Mouse (Mus musculus) forebrain, embryonic 11.5 days (tissue): ENCODE results near the gene Vmn1r183. TPM values are rescaled to one million over a fixed set of nuclear protein-coding genes. Genes with fewer than 3 reads are reported as not detected.
"Not testable (repeated sequence)": the region's sequence is repeated elsewhere in the genome, so short reads cannot be mapped to it uniquely, and the experiment has no call there.

ENCODE experiments used
- ATAC-seq: fragments of 200-750 bp; cut with Nextera tagmentation; replicated peaks from 2 replicates; pipeline ENCODE4 v1.8.0; 2017; ENCODE audit warnings: moderate TSS enrichment; ENCODE audit not compliant: low FRiP score
- DNase-seq: peaks from one replicate; pipeline ENCODE4 v3.0.0-alpha.2; 2017; ENCODE audit warnings: low spot score
- H3K27ac ChIP-seq: fragments of 300-500 bp; sonication (generic); 2 replicates; pipeline ENCODE4 v1.5.1; 2014; ENCODE audit warnings: low read depth, low read length
- H3K27me3 ChIP-seq: fragments of 300-500 bp; sonication (generic); 2 replicates; pipeline ENCODE4 v1.6.1; 2014; ENCODE audit warnings: mild to moderate bottlenecking, low read length, mixed read lengths; ENCODE audit not compliant: control insufficient read depth, insufficient read depth
- H3K36me3 ChIP-seq: fragments of 300-500 bp; sonication (generic); 2 replicates; pipeline ENCODE4 v1.6.1; 2014; ENCODE audit warnings: mild to moderate bottlenecking, low read length, moderate library complexity, mixed read lengths; ENCODE audit not compliant: control insufficient read depth, insufficient read depth
- H3K4me1 ChIP-seq: fragments of 300-500 bp; sonication (generic); replicated peaks from 2 replicates; pipeline ENCODE4 v1.6.1; 2014; ENCODE audit warnings: low read length, mixed read lengths; ENCODE audit not compliant: control insufficient read depth, insufficient read depth
- H3K4me2 ChIP-seq: fragments of 300-500 bp; sonication (generic); 2 replicates; pipeline ENCODE4 v1.6.1; 2014; ENCODE audit warnings: low read depth, mild to moderate bottlenecking, low read length, moderate library complexity, mixed read lengths; ENCODE audit not compliant: severe bottlenecking
- H3K4me3 ChIP-seq: fragments of 300-500 bp; sonication (generic); 2 replicates; pipeline ENCODE4 v1.5.1; 2014; ENCODE audit warnings: low read depth, low read length
- H3K9ac ChIP-seq: fragments of 300-500 bp; sonication (generic); 2 replicates; pipeline ENCODE4 v1.6.1; 2014; ENCODE audit warnings: low read length
- H3K9me3 ChIP-seq: fragments of 300-500 bp; sonication (generic); 2 replicates; pipeline ENCODE4 v1.6.1; 2016; ENCODE audit warnings: low read length, mixed read lengths; ENCODE audit not compliant: control insufficient read depth
- WGBS: fragments of 180-500 bp; shearing (Covaris S2); extraction: QIAGEN DNeasy Blood & Tissue Kit; methylation state at CpG from one replicate; pipeline ENCODE4 v1.1.7; 2014; 5-methylcytosine and 5-hydroxymethylcytosine counted together
- polyA plus RNA-seq: library from polyadenylated mRNA; unstranded; fragments of >200 nt; fragmentation: Nextera tagmentation; extraction: Ambion mirVana; gene quantifications from 2 replicates; pipeline ENCODE4 v1.2.1, GENCODE M21; 2014

The Vmn1r183 gene
- not detected in 2 replicates for polyA plus RNA-seq

DNA sequence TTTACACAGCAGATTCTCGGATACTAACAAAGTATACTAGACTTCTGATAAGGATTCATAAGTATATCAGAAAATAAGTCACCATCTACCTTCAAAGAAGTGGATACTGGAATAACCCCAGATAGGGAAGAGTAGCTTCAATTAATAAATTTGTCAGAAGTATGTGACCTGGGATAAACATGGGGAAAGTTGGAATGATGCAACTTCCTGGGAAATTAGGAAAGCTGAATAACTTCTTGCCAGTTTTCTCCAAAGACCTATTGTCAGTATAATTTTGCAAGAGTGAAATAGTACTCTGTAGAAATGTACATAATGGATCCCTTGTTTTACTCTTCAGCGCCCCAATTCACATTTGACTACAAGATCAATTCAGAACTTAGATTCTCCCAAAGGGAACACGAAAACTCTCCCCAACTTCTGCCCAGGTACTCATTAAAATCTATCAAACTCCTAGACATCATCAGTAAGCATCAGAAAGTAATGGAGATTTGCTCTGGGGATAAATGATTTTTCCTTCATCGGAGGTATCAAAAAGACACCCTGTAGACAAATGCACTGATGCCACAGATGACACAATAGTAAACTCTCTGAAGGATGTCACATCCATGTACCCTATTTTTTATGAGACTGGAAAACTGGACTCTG is at the start of gene Vmn1r183:
Gene Vmn1r183 (plus strand): TSS at position 595 of the 645 bp plus-strand sequence.
- H3K9me3 ChIP-seq, result no peaks in the 10 kb centered on the region; the same call in 1 of the 2 replicates

DNA sequence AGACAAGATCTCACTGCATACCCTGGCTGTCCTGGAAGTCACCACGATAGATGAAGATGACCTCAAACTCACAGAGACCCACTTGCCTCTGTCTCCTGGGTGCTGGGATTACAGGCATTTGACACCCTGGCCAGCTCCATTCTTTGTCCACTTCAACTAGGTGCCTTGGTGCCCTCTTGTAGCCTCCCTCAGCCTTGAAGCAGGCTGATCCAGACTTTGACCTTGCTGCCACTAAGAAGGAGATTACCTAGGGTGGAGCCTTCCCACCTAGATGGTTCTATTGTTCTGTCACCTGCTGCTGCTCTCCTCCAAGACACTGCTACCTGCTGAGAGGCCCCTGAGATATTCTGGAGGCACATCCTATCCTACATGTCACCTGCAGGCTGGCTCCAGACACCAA is 21.4 kb downstream of the Vmn1r183 start:
- H3K36me3 ChIP-seq, H3K4me1 ChIP-seq, DNase-seq, H3K27ac ChIP-seq, H3K9me3 ChIP-seq, H3K27me3 ChIP-seq, H3K9ac ChIP-seq, ATAC-seq, H3K4me3 ChIP-seq, H3K4me2 ChIP-seq: not testable (repeated sequence)
- 45% methylated on average over 1 of the region's 1 CpGs for WGBS

More for the DNA sequence above, at the start of gene Vmn1r183:
- H3K4me1 ChIP-seq, result no peaks in the 10 kb centered on the region
- H3K4me3 ChIP-seq, result no peak within 1 kb of the TSS
- WGBS, result 79% methylated on average over 4 of the region's 4 CpGs
- H3K27ac ChIP-seq, result no peak within 1 kb of the TSS
- no peaks in the 10 kb centered on the region for H3K27me3 ChIP-seq
- H3K4me2 ChIP-seq, result no peak within 1 kb of the TSS
- no peak within 1 kb of the TSS for H3K9ac ChIP-seq
- ATAC-seq (no peak), DNase-seq (no peak)
- H3K36me3 ChIP-seq, result no peaks in the 10 kb centered on the region

DNA sequence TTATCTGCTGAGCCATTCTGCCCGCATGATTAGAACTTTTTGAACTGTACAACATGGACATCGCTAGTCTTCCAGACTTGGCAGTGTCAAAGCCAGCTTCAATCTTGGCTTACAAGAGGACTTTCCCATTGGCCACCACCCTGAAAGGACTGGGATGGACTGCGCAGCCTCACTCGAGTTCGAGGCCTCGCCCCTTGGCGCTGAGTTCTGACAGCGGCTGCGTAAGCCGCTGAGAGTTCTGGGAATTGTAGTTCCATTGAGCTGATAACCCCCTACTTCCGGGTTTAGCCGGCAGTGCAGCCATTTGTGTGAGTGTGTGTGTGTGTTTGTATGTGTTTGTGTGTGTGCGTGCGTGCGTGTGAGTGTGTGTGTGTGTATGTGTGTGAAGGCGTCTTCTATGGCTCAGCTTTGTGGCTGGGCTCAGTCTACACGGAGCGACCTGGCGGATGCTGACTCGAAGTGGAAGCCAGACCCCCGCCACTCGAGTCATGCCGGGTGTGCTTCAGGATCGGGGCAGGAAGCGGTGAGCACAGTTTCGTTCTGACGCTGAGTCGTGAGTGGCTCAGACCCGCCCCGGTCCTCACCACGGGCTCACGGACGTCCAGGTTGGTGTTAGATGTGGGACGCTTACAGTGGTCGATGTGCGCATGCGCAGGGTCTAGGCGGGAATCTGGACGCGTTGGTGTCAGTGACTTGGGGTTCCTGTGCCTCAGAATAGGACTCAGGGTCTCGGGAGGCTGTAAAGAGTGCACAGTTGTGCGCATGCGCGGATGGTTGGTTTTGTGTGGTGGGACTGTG is 28.8 kb downstream of the Vmn1r183 start, which contains the start of gene Zfp180:
Gene Zfp180 (plus strand): TSS at position 291 of the 798 bp plus-strand sequence.
- Histone ChIP-seq H3K27ac (peak within 1 kb of the TSS; percentile 62), H3K9me3 (peaks cover 8% of the 10 kb centered on the region; the same call in 1 of the 2 replicates), H3K9ac (peak within 1 kb of the TSS; percentile 70), H3K36me3 (peaks cover 10% of the 10 kb centered on the region), H3K4me3 (peak within 1 kb of the TSS; percentile 63), H3K27me3 (no peaks in the 10 kb centered on the region), H3K4me1 (peaks cover 2% of the 10 kb centered on the region; the same call in 1 of the 2 replicates), H3K4me2 (peak within 1 kb of the TSS; percentile 62)
- ATAC-seq (peak; percentile 95), DNase-seq (peak; percentile 94)
- WGBS, result 23% methylated on average over 44 of the region's 44 CpGs

DNA sequence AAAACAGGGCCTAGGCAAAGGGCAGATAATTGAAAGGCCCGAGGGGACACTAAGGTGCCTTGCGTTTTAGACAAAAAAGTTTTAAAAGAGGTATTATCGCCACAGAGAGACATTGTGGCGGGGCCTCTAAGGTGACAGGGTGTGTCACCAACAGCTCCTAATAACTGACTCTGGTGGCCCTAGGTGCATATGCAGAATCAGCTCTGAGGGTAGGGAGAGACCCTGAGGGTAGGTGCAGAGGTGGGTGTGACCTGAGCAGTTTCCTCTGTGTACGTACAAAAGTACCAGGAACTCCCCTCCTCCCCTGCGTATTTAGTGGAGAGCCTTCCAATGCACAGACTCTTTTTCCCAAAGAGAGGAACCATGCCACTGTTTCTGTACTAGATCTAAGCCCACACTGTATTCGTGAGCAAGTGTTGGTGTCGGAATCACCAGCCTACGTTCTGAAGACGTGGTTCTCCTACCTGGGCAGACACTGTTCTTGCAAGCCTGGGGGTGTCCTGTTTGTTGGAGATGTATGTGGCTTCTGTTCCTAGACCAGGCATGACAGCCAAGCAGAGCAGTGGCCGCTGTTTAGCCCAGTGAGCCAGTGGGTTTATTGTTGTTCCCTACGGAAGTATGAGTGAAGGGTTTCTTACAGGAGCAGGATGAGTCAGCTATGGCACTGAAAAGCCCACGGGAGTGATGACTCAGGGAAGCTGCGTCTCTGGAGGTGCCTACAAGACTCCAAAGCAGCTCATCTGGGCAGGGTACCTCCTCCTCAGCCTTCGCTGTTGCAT is 29.6 kb downstream of the Vmn1r183 start:
- H3K4me3 ChIP-seq, result peak overlapping the region; percentile 63
- ATAC-seq, result peak; percentile 29
- peak overlapping the region; percentile 62; the same call in 1 of the 2 replicates for H3K27ac ChIP-seq
- H3K9me3 ChIP-seq, result peaks cover 15% of the 10 kb centered on the region; the same call in 1 of the 2 replicates
- H3K4me2 ChIP-seq, result peak overlapping the region; percentile 62
- DNase-seq, result no peak
- H3K4me1 ChIP-seq, result peaks cover 2% of the 10 kb centered on the region; the same call in 1 of the 2 replicates
- WGBS, result 66% methylated on average over 15 of the region's 15 CpGs
- peak overlapping the region; percentile 70 for H3K9ac ChIP-seq
- H3K27me3 ChIP-seq, result no peaks in the 10 kb centered on the region
- peaks cover 17% of the 10 kb centered on the region for H3K36me3 ChIP-seq

DNA sequence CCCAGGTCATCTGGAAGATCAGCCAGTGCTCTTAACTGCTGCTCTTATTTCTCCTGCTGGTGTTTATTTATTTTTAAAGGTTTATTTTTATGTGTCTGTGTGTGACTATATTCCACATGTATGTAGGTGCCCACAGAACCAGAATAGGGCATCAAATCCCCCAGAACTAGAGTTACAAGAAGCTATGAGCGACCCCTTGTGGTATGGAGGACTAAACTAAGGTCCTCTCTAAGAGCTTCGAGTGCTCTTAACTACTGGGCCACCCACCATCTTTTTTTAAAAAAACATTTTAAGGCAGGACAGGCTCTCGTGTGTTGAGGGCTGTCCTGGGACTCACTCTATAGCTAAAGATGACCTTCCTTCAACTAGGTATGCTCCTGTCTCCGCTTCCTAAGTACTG is 33.8 kb downstream of the Vmn1r183 start:
- no peak for DNase-seq
- no peak overlapping the region for H3K9ac ChIP-seq
- H3K27ac ChIP-seq, result no peak overlapping the region
- peaks cover 21% of the 10 kb centered on the region for H3K36me3 ChIP-seq
- no peak for ATAC-seq
- WGBS, result 94% methylated on average over 4 of the region's 4 CpGs
- H3K4me1 ChIP-seq, result peaks cover 2% of the 10 kb centered on the region; the same call in 1 of the 2 replicates
- H3K9me3 ChIP-seq, result peaks cover 17% of the 10 kb centered on the region; the same call in 1 of the 2 replicates
- H3K4me2 ChIP-seq, result no peak overlapping the region
- H3K4me3 ChIP-seq, result no peak overlapping the region
- no peaks in the 10 kb centered on the region for H3K27me3 ChIP-seq

DNA sequence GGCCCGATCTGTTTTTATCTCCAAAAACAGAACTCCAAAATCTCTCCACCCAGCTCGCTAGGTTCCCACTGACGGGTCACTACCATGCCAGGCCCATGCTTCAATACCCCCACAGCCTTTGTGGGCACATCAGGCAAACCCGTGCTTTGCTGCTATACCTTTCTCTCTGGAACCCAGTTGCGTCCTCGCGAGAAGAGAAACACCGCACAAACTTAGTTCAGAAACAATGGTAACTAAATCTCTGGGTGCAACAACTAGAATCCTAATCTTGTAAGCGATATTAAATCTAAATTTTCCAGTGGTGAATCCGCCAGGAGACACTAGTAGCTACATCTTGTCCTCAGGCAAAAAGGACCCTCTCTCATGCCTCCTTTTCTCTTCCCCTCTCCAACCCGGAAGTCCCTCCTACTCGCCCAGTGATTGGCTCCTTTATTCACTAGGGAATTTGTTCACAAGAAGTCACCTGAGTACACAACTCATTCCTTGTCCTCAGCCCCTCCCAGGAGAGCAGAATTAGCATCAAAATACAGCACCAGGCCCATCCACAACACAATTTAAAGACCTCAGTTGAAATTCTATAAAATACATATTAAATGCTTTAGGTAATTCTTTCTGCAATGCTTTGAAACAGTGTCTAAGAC is 34.6 kb downstream of the Vmn1r183 start:
- H3K4me1 ChIP-seq, result peaks cover 2% of the 10 kb centered on the region; the same call in 1 of the 2 replicates
- H3K4me3 ChIP-seq, result no peak overlapping the region
- no peak for DNase-seq
- peaks cover 15% of the 10 kb centered on the region; the same call in 1 of the 2 replicates for H3K9me3 ChIP-seq
- no peak overlapping the region for H3K27ac ChIP-seq
- peaks cover 21% of the 10 kb centered on the region for H3K36me3 ChIP-seq
- no peak overlapping the region for H3K9ac ChIP-seq
- H3K4me2 ChIP-seq, result no peak overlapping the region
- H3K27me3 ChIP-seq, result no peaks in the 10 kb centered on the region
- WGBS, result 96% methylated on average over 12 of the region's 12 CpGs
- no peak for ATAC-seq

DNA sequence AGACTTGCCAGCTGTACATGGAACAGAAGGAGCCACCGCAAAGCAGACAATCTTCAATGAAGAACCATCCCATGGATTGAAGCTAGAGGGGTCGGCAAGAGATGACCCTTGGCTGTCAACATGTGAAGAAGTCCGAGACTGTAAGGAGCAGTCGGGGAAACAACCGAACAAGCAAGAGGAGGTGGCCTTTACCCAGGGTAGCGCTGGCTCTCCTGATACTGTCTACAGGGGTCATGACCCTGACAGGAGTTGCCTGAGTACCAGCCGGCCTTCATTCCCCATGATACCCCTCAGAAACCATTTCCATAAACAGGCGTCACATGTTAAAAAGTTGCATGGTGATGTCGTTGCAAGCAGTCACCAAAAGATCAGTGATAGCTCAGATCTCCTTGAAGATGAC is 51.3 kb downstream of the Vmn1r183 start:
- DNase-seq, result no peak
- 96% methylated on average over 9 of the region's 9 CpGs for WGBS
- Histone ChIP-seq H3K27me3 (no peaks in the 10 kb centered on the region), H3K9me3 (peaks cover 79% of the 10 kb centered on the region), H3K4me3 (no peak overlapping the region), H3K4me1 (no peaks in the 10 kb centered on the region), H3K4me2 (no peak overlapping the region), H3K36me3 (peaks cover 94% of the 10 kb centered on the region), H3K9ac (no peak overlapping the region), H3K27ac (no peak overlapping the region)
- 0 out of 2 replicates have a peak, but pooled peaks have one; percentile 52 for ATAC-seq
